Mouse (Mus musculus) CH12.LX (cell line): ENCODE measurements around the gene Olfr624.

ENCODE experiments used
- CTCF ChIP-seq, 2 experiments: IDR thresholded peaks in 1 of 2; conservative IDR thresholded peaks in 1 of 2; 2 replicates each; pipeline ENCODE4 v1.5.1; 2011 to 2012; ENCODE audit warnings: low read depth in 2 of 2, low read length in 2 of 2, improper control_type of control experiment in 1 of 2, inconsistent platforms in 1 of 2, mild to moderate bottlenecking in 1 of 2, moderate library complexity in 1 of 2
- EP300 ChIP-seq: IDR thresholded peaks from 2 replicates; pipeline ENCODE4 v1.6.1; 2011; ENCODE audit warnings: low read length, improper control_type of control experiment
- ETS1 ChIP-seq: conservative IDR thresholded peaks from 2 replicates; pipeline ENCODE4 v1.6.1; 2012; ENCODE audit warnings: low read depth, mild to moderate bottlenecking, inconsistent platforms, low read length, improper control_type of control experiment, moderate library complexity
- GABPA ChIP-seq: IDR thresholded peaks from 2 replicates; pipeline ENCODE4 v1.6.1; 2012; ENCODE audit warnings: low read depth, low read length, improper control_type of control experiment, inconsistent platforms; ENCODE audit not compliant: insufficient replicate concordance
- MAX ChIP-seq: IDR thresholded peaks from 2 replicates; pipeline ENCODE4 v1.6.1; 2011; ENCODE audit warnings: low read length, improper control_type of control experiment
- NRF1 ChIP-seq: IDR thresholded peaks from 2 replicates; pipeline ENCODE4 v1.6.1; 2014; ENCODE audit warnings: low read depth, mild to moderate bottlenecking, inconsistent platforms, low read length, improper control_type of control experiment, moderate library complexity
- POLR2A ChIP-seq: IDR thresholded peaks from 2 replicates; pipeline ENCODE4 v1.6.1; 2011; ENCODE audit warnings: low read depth, mild to moderate bottlenecking, improper control_type of control experiment, low read length
- RAD21 ChIP-seq: IDR thresholded peaks from 2 replicates; pipeline ENCODE4 v1.6.1; 2011; ENCODE audit warnings: low read depth, mild to moderate bottlenecking, low read length, improper control_type of control experiment, moderate library complexity

GRCm38 (mm10) chr7:103671091-103671490 is at the start of gene Olfr624:
- TF ChIP-seq MAX, result no peak
- no peak for TF ChIP-seq NRF1
- no peak for TF ChIP-seq CTCF (conservative IDR thresholded peaks at IDR 0.05 in 1 of 2, IDR thresholded peaks at IDR 0.05 in 1 of 2; ENCODE audit: low read depth in 2 of 2, low read length in 2 of 2)
- TF ChIP-seq RAD21, result no peak
- TF ChIP-seq EP300, result no peak
- no peak for TF ChIP-seq POLR2A
- TF ChIP-seq GABPA, result no peak
- no peak for TF ChIP-seq ETS1
